Mouse (Mus musculus) liver, postnatal 0 days (tissue): ENCODE measurements around the gene Aox1.

Source experiments
- CTCF ChIP-seq: sonication (generic); IDR thresholded peaks from 2 replicates; pipeline ENCODE4 v1.5.1; 2016; ENCODE audit warnings: antibody characterized with exemption, low read depth
- EP300 ChIP-seq: IDR thresholded peaks from 2 replicates; pipeline ENCODE4 v1.6.1; 2016; ENCODE audit warnings: antibody characterized with exemption, low read depth, mild to moderate bottlenecking

- TF ChIP-seq CTCF (no peak), EP300 (no peak)
These were observed 2.0 kb upstream of the Aox1 start for GRCm38 (mm10) chr1:58027707-58028106.
